Mouse (Mus musculus) heart, embryonic 13.5 days (tissue): Measurements from ENCODE around the gene Pxylp1. TPM values are rescaled to one million over a fixed set of nuclear protein-coding genes. Genes with fewer than 3 reads are reported as not detected.

Experiments used
- ATAC-seq: fragments of 200-750 bp; cut with Nextera tagmentation; 2 replicates; pipeline ENCODE4 v1.8.0; 2017; ENCODE audit warnings: moderate TSS enrichment; ENCODE audit not compliant: insufficient number of reproducible peaks, low FRiP score, low TSS enrichment; ENCODE audit errors: extremely low read depth
- H3K27ac ChIP-seq: fragments of 300-500 bp; sonication (generic); replicated peaks from 2 replicates; pipeline ENCODE4 v1.5.1; 2015; ENCODE audit warnings: moderate library complexity, mild to moderate bottlenecking, inconsistent platforms
- H3K27me3 ChIP-seq: fragments of 300-500 bp; sonication (generic); replicated peaks from 2 replicates; pipeline ENCODE4 v1.6.1; 2015; ENCODE audit warnings: mild to moderate bottlenecking, inconsistent platforms
- H3K36me3 ChIP-seq: fragments of 300-500 bp; sonication (generic); 2 replicates; pipeline ENCODE4 v1.6.1; 2015; ENCODE audit warnings: mild to moderate bottlenecking, inconsistent platforms
- H3K4me1 ChIP-seq: fragments of 300-500 bp; sonication (generic); 2 replicates; pipeline ENCODE4 v1.6.1; 2015; ENCODE audit warnings: inconsistent platforms
- H3K4me2 ChIP-seq: fragments of 300-500 bp; sonication (generic); 2 replicates; pipeline ENCODE4 v1.6.1; 2015; ENCODE audit warnings: inconsistent platforms, mild to moderate bottlenecking, moderate library complexity
- H3K4me3 ChIP-seq: fragments of 300-500 bp; sonication (generic); 2 replicates; pipeline ENCODE4 v1.5.1; 2015; ENCODE audit warnings: moderate library complexity, mild to moderate bottlenecking, inconsistent platforms
- H3K9ac ChIP-seq: fragments of 300-500 bp; sonication (generic); 2 replicates; pipeline ENCODE4 v1.6.1; 2015; ENCODE audit warnings: inconsistent platforms, mild to moderate bottlenecking, moderate library complexity
- H3K9me3 ChIP-seq: fragments of 300-500 bp; sonication (generic); 2 replicates; pipeline ENCODE4 v1.6.1; 2016; ENCODE audit warnings: inconsistent platforms
- WGBS: fragments of 180-500 bp; shearing (Covaris S2); methylation state at CpG from one replicate; pipeline ENCODE4 v1.1.7; 2015; ENCODE audit warnings: mixed read lengths; 5-methylcytosine and 5-hydroxymethylcytosine counted together
- polyA plus RNA-seq: library from polyadenylated mRNA; unstranded; fragments of >200 nt; fragmentation: Nextera tagmentation; extraction: Ambion mirVana; gene quantifications from 2 replicates; pipeline ENCODE4 v1.2.1, GENCODE M21; 2015

Pxylp1 gene
- polyA plus RNA-seq, 1 experiment from 2014 or later: 29.5 TPM

GRCm38 (mm10) chr9:96859027-96859426, 33.4 kb downstream of the Pxylp1 start:
- Histone ChIP-seq H3K27ac (no peak overlapping the region), H3K4me2 (no peak overlapping the region), H3K4me3 (no peak overlapping the region), H3K27me3 (no peaks in the 10 kb centered on the region), H3K4me1 (peaks cover 64% of the 10 kb centered on the region), H3K9me3 (no peaks in the 10 kb centered on the region), H3K9ac (no peak overlapping the region), H3K36me3 (no peaks in the 10 kb centered on the region)
- no peak for ATAC-seq
- 36% methylated on average over 2 of the region's 2 CpGs for WGBS

- 42% methylated on average over 4 of the region's 4 CpGs for WGBS
- ATAC-seq: no peak
- Histone ChIP-seq H3K36me3 (no peaks in the 10 kb centered on the region), H3K27me3 (no peaks in the 10 kb centered on the region), H3K9me3 (no peaks in the 10 kb centered on the region), H3K9ac (no peak overlapping the region), H3K4me1 (peaks cover 53% of the 10 kb centered on the region), H3K27ac (no peak overlapping the region), H3K4me3 (no peak overlapping the region), H3K4me2 (no peak overlapping the region)
Measured at GRCm38 (mm10) chr9:96857838-96858237, 34.6 kb downstream of the Pxylp1 start.

DNA sequence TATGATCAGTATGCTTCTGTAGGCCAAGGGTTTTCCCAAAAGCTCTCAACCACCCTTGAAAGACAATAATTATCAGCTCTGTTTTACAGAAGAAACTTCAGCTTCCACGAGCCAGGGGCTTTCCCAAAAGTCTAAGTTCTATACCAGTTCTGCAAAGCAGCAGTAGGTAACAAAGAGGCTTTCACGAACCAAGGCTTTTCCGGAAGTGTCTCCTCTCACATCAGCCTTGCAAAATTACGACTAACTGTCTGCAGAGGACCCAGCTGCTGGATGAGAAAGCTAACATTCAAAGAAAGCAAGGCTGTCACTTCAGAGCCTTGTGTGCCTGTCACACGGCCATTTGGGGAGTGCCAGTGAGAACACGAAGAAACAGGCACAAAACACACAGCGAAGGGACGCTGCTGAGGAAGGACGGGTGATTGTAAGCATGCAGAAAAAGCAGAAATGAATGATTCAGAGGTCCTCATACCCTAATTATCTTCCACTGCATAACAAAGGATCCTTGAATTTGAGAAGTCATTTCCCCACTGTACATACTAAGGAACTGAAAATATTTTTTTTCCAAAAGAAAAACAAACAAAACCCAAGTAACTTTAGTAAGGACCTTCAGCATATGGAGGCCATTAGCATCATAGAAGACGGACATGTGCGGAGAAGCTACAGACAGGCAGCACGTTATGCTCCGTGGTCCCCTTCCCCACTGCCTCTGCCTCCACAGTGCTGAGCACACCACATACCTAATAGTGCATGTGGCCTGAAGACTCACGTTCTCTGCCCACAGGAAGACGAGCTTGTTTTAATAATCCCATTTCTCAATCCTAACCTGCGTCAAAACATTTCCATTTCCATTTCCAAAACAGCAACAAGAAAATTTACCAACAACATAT, 38.9 kb downstream of the Pxylp1 start:
- H3K9ac ChIP-seq: no peak overlapping the region
- WGBS: 74% methylated on average over 16 of the region's 16 CpGs
- no peak overlapping the region for H3K4me2 ChIP-seq
- ATAC-seq: no peak
- H3K9me3 ChIP-seq: no peaks in the 10 kb centered on the region
- peaks cover 13% of the 10 kb centered on the region for H3K4me1 ChIP-seq
- no peak overlapping the region for H3K4me3 ChIP-seq
- no peaks in the 10 kb centered on the region for H3K36me3 ChIP-seq
- H3K27ac ChIP-seq: no peak overlapping the region
- no peaks in the 10 kb centered on the region for H3K27me3 ChIP-seq

- Histone ChIP-seq H3K4me2 (no peak overlapping the region), H3K36me3 (no peaks in the 10 kb centered on the region), H3K4me3 (no peak overlapping the region), H3K27me3 (no peaks in the 10 kb centered on the region), H3K27ac (no peak overlapping the region), H3K9ac (peak overlapping the region; percentile 44; the same call in 1 of the 2 replicates), H3K9me3 (no peaks in the 10 kb centered on the region), H3K4me1 (no peaks in the 10 kb centered on the region)
- 59% methylated on average over 7 of the region's 7 CpGs for WGBS
- no peak for ATAC-seq
Measured at GRCm38 (mm10) chr9:96851634-96852033, 40.8 kb downstream of the Pxylp1 start.

DNA sequence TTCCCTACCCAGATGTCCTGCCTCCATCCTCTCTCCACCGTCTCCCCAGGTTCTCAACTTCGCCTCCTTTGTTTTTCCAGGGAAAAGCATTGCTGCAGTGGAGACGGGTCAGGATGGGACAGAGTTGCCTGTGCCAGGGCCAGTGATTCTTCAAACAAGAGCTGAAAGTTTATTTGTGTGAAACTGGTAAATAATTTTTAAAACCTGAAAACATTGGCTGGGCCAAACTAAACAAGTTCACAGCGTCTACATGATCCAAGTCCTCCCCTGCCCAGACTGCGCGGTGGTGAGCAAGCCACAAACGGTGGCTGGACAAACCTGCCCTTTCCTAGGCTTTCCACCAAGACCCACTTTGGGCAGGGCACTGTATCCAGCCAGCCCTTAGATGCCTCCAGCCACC, 41.4 kb downstream of the Pxylp1 start:
- no peak for ATAC-seq

GRCm38 (mm10) chr9:96849012-96849411, 43.5 kb downstream of the Pxylp1 start:
- no peaks in the 10 kb centered on the region for H3K27me3 ChIP-seq
- H3K4me1 ChIP-seq: peaks cover 12% of the 10 kb centered on the region
- H3K9ac ChIP-seq: no peak overlapping the region
- H3K4me3 ChIP-seq: no peak overlapping the region
- H3K36me3 ChIP-seq: no peaks in the 10 kb centered on the region
- H3K9me3 ChIP-seq: no peaks in the 10 kb centered on the region
- ATAC-seq: no peak
- WGBS: 51% methylated on average over 5 of the region's 5 CpGs
- H3K27ac ChIP-seq: no peak overlapping the region
- H3K4me2 ChIP-seq: no peak overlapping the region

More for the DNA sequence above, 41.4 kb downstream of the Pxylp1 start:
- no peaks in the 10 kb centered on the region for H3K36me3 ChIP-seq
- H3K27ac ChIP-seq: no peak overlapping the region
- H3K4me3 ChIP-seq: no peak overlapping the region
- H3K9ac ChIP-seq: no peak overlapping the region
- no peak overlapping the region for H3K4me2 ChIP-seq
- WGBS: 80% methylated on average over 7 of the region's 7 CpGs
- H3K4me1 ChIP-seq: no peaks in the 10 kb centered on the region
- H3K9me3 ChIP-seq: no peaks in the 10 kb centered on the region
- H3K27me3 ChIP-seq: no peaks in the 10 kb centered on the region

- Histone ChIP-seq H3K9me3 (peaks cover 10% of the 10 kb centered on the region; the same call in 1 of the 2 replicates), H3K4me2 (no peak overlapping the region), H3K27ac (no peak overlapping the region), H3K36me3 (peaks cover 11% of the 10 kb centered on the region), H3K27me3 (no peaks in the 10 kb centered on the region), H3K4me1 (peaks cover 12% of the 10 kb centered on the region), H3K4me3 (no peak overlapping the region), H3K9ac (no peak overlapping the region)
- WGBS: 84% methylated on average over 8 of the region's 8 CpGs
- ATAC-seq: no peak
Measured at GRCm38 (mm10) chr9:96846361-96846760, 46.1 kb downstream of the Pxylp1 start.

GRCm38 (mm10) chr9:96844798-96845209, 47.7 kb downstream of the Pxylp1 start:
- 47% methylated on average over 3 of the region's 3 CpGs for WGBS
- Histone ChIP-seq H3K4me2 (no peak overlapping the region), H3K4me1 (peaks cover 21% of the 10 kb centered on the region), H3K27ac (0 out of 2 replicates have a peak overlapping the region, but pooled peaks have one; percentile 20), H3K27me3 (no peaks in the 10 kb centered on the region), H3K4me3 (no peak overlapping the region), H3K9me3 (peaks cover 12% of the 10 kb centered on the region; the same call in 1 of the 2 replicates), H3K9ac (no peak overlapping the region), H3K36me3 (peaks cover 11% of the 10 kb centered on the region)
- ATAC-seq: peak; percentile 50; the same call in 1 of the 2 replicates

GRCm38 (mm10) chr9:96839376-96839775, 53.1 kb downstream of the Pxylp1 start:
- WGBS: 77% methylated on average over 5 of the region's 5 CpGs
- H3K4me1 ChIP-seq: peaks cover 13% of the 10 kb centered on the region
- H3K9me3 ChIP-seq: peaks cover 12% of the 10 kb centered on the region; the same call in 1 of the 2 replicates
- no peak overlapping the region for H3K27ac ChIP-seq
- H3K27me3 ChIP-seq: no peaks in the 10 kb centered on the region
- no peak overlapping the region for H3K4me3 ChIP-seq
- H3K4me2 ChIP-seq: no peak overlapping the region
- no peak for ATAC-seq
- H3K9ac ChIP-seq: no peak overlapping the region
- H3K36me3 ChIP-seq: peaks cover 18% of the 10 kb centered on the region

GRCm38 (mm10) chr9:96838864-96839263, 53.6 kb downstream of the Pxylp1 start:
- Histone ChIP-seq H3K4me2 (0 out of 2 replicates have a peak overlapping the region, but pooled peaks have one; percentile 24), H3K4me3 (no peak overlapping the region), H3K27me3 (no peaks in the 10 kb centered on the region), H3K27ac (no peak overlapping the region), H3K9me3 (peaks cover 12% of the 10 kb centered on the region; the same call in 1 of the 2 replicates), H3K4me1 (peaks cover 13% of the 10 kb centered on the region), H3K9ac (no peak overlapping the region), H3K36me3 (peaks cover 18% of the 10 kb centered on the region)
- WGBS: 33% methylated on average over 10 of the region's 10 CpGs
- no peak for ATAC-seq

DNA sequence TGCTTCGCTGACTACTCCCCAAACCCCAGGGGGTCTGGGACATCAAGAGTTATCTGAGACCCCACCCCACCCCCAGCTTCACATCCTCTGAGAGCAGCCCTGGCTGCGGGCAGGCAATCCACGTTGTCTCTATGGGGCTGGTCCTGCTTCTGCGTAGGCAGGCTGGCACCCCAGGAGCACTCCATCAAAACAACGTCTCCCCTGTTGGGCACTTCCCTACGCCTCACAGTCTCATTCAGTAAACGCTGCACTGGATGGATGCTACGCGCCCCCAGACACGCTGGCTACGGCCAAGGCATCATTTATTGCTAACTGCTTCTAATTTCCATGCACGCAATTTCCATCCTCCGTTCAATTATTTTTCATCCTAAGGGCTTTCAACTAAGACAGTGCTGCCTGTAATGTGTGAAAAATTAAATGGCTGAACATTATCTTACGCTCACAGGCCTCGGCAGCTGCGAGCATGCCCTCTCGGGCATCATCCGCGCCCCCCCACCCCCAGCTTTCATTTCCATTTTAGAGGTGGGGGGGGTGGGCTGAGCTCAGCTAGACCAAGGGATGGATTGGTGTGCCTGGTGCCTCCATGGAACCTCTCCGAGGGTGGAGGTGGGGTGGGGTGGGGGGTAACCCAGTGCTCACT, 54.6 kb downstream of the Pxylp1 start:
- Histone ChIP-seq H3K4me1 (peaks cover 22% of the 10 kb centered on the region), H3K9me3 (peaks cover 8% of the 10 kb centered on the region; the same call in 1 of the 2 replicates), H3K9ac (no peak overlapping the region), H3K4me2 (no peak overlapping the region), H3K27me3 (no peaks in the 10 kb centered on the region), H3K36me3 (peaks cover 16% of the 10 kb centered on the region), H3K27ac (no peak overlapping the region), H3K4me3 (no peak overlapping the region)
- 58% methylated on average over 20 of the region's 20 CpGs for WGBS
- no peak for ATAC-seq
